Mouse (Mus musculus): Measurements from ENCODE around the gene Dnajc3. TPM values are rescaled to one million over a fixed set of nuclear protein-coding genes. Genes with fewer than 3 reads are reported as not detected.

Gene Dnajc3
- total and polyA plus RNA-seq, 3 experiments, result 12.7 to 18.5 TPM; not detected in 1

DNA sequence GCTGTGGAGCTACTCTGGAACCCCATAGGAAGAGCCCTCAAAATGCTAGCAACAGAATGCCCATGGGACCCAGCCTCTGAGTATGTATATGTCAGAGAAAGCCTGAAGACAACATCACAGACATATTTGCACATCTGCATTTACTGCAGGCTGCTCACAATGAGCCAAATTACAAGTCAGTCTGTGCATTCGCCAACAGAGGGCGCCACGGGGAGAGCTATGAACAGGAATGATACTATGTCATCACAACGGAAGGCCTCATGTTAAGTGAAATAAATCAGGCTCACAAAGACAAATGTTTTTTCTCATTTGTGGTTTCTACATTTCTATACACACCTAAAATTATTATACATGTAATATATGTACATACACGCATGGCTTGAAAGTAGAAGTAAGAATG is 88.1 kb downstream of the Dnajc3 start:
- Histone ChIP-seq H3K9ac (ENCODE audit: control insufficient read depth, low read depth, low read length, poor library complexity, severe bottlenecking) (no peak overlapping the region), H3K9me3 (replicated peaks; ENCODE audit: insufficient read depth, low read length) (no peaks in the 10 kb centered on the region), H3K4me3 (ENCODE audit: control insufficient read depth in 1 of 2, insufficient read depth in 1 of 2, low read depth in 2 of 2, low read length in 2 of 2) (no peak overlapping the region), H3K27me3 (ENCODE audit: control insufficient read depth in 1 of 2, insufficient read depth in 2 of 2, low read length in 2 of 2) (no peaks in the 10 kb centered on the region; a peak in 2 of 4 replicates), H3K79me2 (ENCODE audit: control insufficient read depth, insufficient read depth, low read length, poor library complexity) (no peaks in the 10 kb centered on the region), H3K36me3 (ENCODE audit: control insufficient read depth in 1 of 2, insufficient read depth in 2 of 2, low read length in 2 of 2) (no peaks in the 10 kb centered on the region), H3K4me1 (ENCODE audit: control insufficient read depth in 1 of 2, insufficient read depth in 2 of 2, low read length in 2 of 2) (no peaks in the 10 kb centered on the region), H3K27ac (ENCODE audit: control insufficient read depth, low read depth, low read length) (no peak overlapping the region)
- TF ChIP-seq TBP (IDR thresholded peaks at IDR 0.05; ENCODE audit: low read depth, low read length) (no peak), MYC (IDR thresholded peaks at IDR 0.05; ENCODE audit: low read depth, low read length) (no peak), CHD2 (IDR thresholded peaks at IDR 0.05; ENCODE audit: low read length) (no peak), ZNF384 (IDR thresholded peaks at IDR 0.05; ENCODE audit: low read depth, low read length) (no peak), ZMIZ1 (IDR thresholded peaks at IDR 0.05; ENCODE audit: low read depth, low read length) (no peak), CTCF (IDR thresholded peaks at IDR 0.05 in 2 of 3, conservative IDR thresholded peaks at IDR 0.05 in 1 of 3; ENCODE audit: control insufficient read depth in 1 of 3, insufficient read depth in 1 of 3, low read depth in 2 of 3, low read length in 3 of 3, poor library complexity in 1 of 3, severe bottlenecking in 1 of 3) (peak; percentile 30 to 52 (median 51); a peak in 5 of 6 replicates), MAZ (IDR thresholded peaks at IDR 0.05; ENCODE audit: low read depth, low read length) (no peak), BHLHE40 (IDR thresholded peaks at IDR 0.05; ENCODE audit: borderline replicate concordance, low read depth, low read length) (no peak), NRF1 (IDR thresholded peaks at IDR 0.05; ENCODE audit: insufficient read depth, low read depth, low read length, poor library complexity, severe bottlenecking) (no peak), SMC3 (IDR thresholded peaks at IDR 0.05; ENCODE audit: low read depth, low read length) (peak; percentile 21; the same call in 1 of the 2 replicates), EP300 (IDR thresholded peaks at IDR 0.05; ENCODE audit: low read depth in 1 of 2, low read length in 2 of 2) (no peak), MXI1 (IDR thresholded peaks at IDR 0.05; ENCODE audit: low read depth, low read length) (no peak)
- peak; percentile 51 for DNase-seq (ENCODE audit: low read depth, low spot score)

DNA sequence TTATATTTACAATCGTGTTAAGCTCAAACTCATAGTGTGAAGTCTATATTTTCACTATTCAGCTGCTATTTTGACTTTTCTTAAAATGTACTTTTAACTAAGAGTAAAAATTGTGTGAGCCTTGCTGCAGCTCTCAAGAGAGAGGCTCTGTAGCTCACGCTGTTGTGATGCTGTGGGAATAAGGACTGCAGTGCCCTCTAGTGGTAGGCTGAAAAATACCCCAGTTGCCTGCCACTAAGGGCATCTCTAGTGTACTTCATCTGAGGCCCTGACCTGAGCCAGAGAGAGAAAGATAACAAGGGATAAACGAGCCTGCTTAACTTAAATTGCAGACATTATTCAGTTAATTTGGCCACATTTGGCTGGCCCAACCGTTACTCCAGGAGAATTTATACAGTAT is 89.4 kb downstream of the Dnajc3 start:
- Histone ChIP-seq H3K9ac (ENCODE audit: control insufficient read depth, low read depth, low read length, poor library complexity, severe bottlenecking) (no peak overlapping the region), H3K27me3 (ENCODE audit: control insufficient read depth in 1 of 2, insufficient read depth in 2 of 2, low read length in 2 of 2) (no peaks in the 10 kb centered on the region; a peak in 1 of 4 replicates), H3K79me2 (ENCODE audit: control insufficient read depth, insufficient read depth, low read length, poor library complexity) (no peaks in the 10 kb centered on the region), H3K4me1 (ENCODE audit: control insufficient read depth in 1 of 2, insufficient read depth in 2 of 2, low read length in 2 of 2) (no peaks in the 10 kb centered on the region), H3K27ac (ENCODE audit: control insufficient read depth, low read depth, low read length) (no peak overlapping the region), H3K9me3 (replicated peaks; ENCODE audit: insufficient read depth, low read length) (no peaks in the 10 kb centered on the region), H3K36me3 (ENCODE audit: control insufficient read depth in 1 of 2, insufficient read depth in 2 of 2, low read length in 2 of 2) (no peaks in the 10 kb centered on the region), H3K4me3 (ENCODE audit: control insufficient read depth in 1 of 2, insufficient read depth in 1 of 2, low read depth in 2 of 2, low read length in 2 of 2) (no peak overlapping the region)
- DNase-seq (ENCODE audit: low read depth, low spot score), result peak; percentile 74
- TF ChIP-seq MYC (IDR thresholded peaks at IDR 0.05; ENCODE audit: low read depth, low read length) (no peak), CHD2 (IDR thresholded peaks at IDR 0.05; ENCODE audit: low read length) (no peak), TBP (IDR thresholded peaks at IDR 0.05; ENCODE audit: low read depth, low read length) (no peak), MEF2A (IDR thresholded peaks at IDR 0.05; ENCODE audit: extremely low read depth, insufficient replicate concordance, low read depth, low read length, poor library complexity, severe bottlenecking) (no peak), RAD21 (IDR thresholded peaks at IDR 0.05; ENCODE audit: low read depth, low read length) (peak; percentile 71), HCFC1 (IDR thresholded peaks at IDR 0.05; ENCODE audit: low read depth, low read length) (no peak), CTCF (IDR thresholded peaks at IDR 0.05 in 2 of 3, conservative IDR thresholded peaks at IDR 0.05 in 1 of 3; ENCODE audit: control insufficient read depth in 1 of 3, insufficient read depth in 1 of 3, low read depth in 2 of 3, low read length in 3 of 3, poor library complexity in 1 of 3, severe bottlenecking in 1 of 3) (peak; percentile 67 to 78 (median 75)), EP300 (IDR thresholded peaks at IDR 0.05; ENCODE audit: low read depth in 1 of 2, low read length in 2 of 2) (no peak), MYB (IDR thresholded peaks at IDR 0.05; ENCODE audit: low read depth, low read length) (no peak), ZNF384 (IDR thresholded peaks at IDR 0.05; ENCODE audit: low read depth, low read length) (no peak), SIN3A (IDR thresholded peaks at IDR 0.05; ENCODE audit: low read length) (no peak), ZMIZ1 (IDR thresholded peaks at IDR 0.05; ENCODE audit: low read depth, low read length) (no peak), POLR2A (IDR thresholded peaks at IDR 0.05; ENCODE audit: control insufficient read depth in 1 of 2, insufficient read depth in 1 of 2, low read depth in 1 of 2, low read length in 2 of 2, poor library complexity in 1 of 2) (no peak), RCOR1 (IDR thresholded peaks at IDR 0.05; ENCODE audit: low read depth, low read length) (no peak), ZC3H11A (IDR thresholded peaks at IDR 0.05; ENCODE audit: low read depth, low read length) (peak; percentile 30; the same call in 1 of the 2 replicates), MXI1 (IDR thresholded peaks at IDR 0.05; ENCODE audit: low read depth, low read length) (no peak), E2F4 (IDR thresholded peaks at IDR 0.05; ENCODE audit: borderline replicate concordance, low read depth, low read length) (no peak), MAFK (IDR thresholded peaks at IDR 0.05; ENCODE audit: borderline replicate concordance, low read depth, low read length) (no peak), TAL1 (IDR thresholded peaks at IDR 0.05; ENCODE audit: low read length) (no peak), KAT2A (conservative IDR thresholded peaks at IDR 0.05; ENCODE audit: low read depth, low read length) (no peak), SMC3 (IDR thresholded peaks at IDR 0.05; ENCODE audit: low read depth, low read length) (peak; percentile 63), USF2 (IDR thresholded peaks at IDR 0.05; ENCODE audit: borderline replicate concordance in 1 of 2, insufficient read depth in 1 of 2, low read depth in 1 of 2, low read length in 2 of 2) (no peak)
